Mouse (Mus musculus) C2C12 (cell line): ENCODE data around the gene Gm17428.

ENCODE experiments used
- CTCF ChIP-seq: IDR thresholded peaks from one replicate; pipeline ENCODE4 v1.5.1; 2011; ENCODE audit not compliant: control insufficient read depth, insufficient read depth, insufficient read length
- MYOD1 ChIP-seq: IDR thresholded peaks from one replicate; pipeline ENCODE4 v1.6.1; 2011; ENCODE audit warnings: low read depth; ENCODE audit not compliant: control insufficient read depth, insufficient read length
- USF1 ChIP-seq: IDR thresholded peaks from one replicate; pipeline ENCODE4 v1.6.1; 2011; ENCODE audit warnings: low read depth, mild to moderate bottlenecking, control low read depth, moderate library complexity

GRCm38 (mm10) chr14:54938431-54939219 lies 38.1 kb upstream of the Gm17428 start:
- TF ChIP-seq CTCF (no peak), MYOD1 (no peak), USF1 (no peak)
